Mouse (Mus musculus): ENCODE measurements around the gene Rapgef1. TPM values are rescaled to one million over a fixed set of nuclear protein-coding genes. Genes with fewer than 3 reads are reported as not detected.

Rapgef1 gene
- polyA plus RNA-seq, 1 experiment from 2014 or later, result 26.3 TPM

GRCm38 (mm10) chr2:29649795-29650457 lies 30.4 kb downstream of the Rapgef1 start:
- WGBS, result 83% methylated on average over 10 of the region's 10 CpGs

GRCm38 (mm10) chr2:29651876-29652275 lies 32.4 kb downstream of the Rapgef1 start:
- Histone ChIP-seq H3K9me3 (no peaks in the 10 kb centered on the region), H3K36me3 (no peaks in the 10 kb centered on the region), H3K4me3 (no peak overlapping the region), H3K27me3 (replicated peaks) (no peaks in the 10 kb centered on the region), H3K4me2 (replicated peaks) (no peak overlapping the region), H3K4me1 (peaks cover 9% of the 10 kb centered on the region), H3K27ac (no peak overlapping the region), H3K9ac (no peak overlapping the region)
- ATAC-seq (ENCODE audit: low FRiP score, low read depth), result no peak
- 90% methylated on average over 5 of the region's 5 CpGs for WGBS

More at GRCm38 (mm10) chr2:29649795-29650457, 30.4 kb downstream of the Rapgef1 start:
- Histone ChIP-seq H3K9me3 (no peaks in the 10 kb centered on the region), H3K9ac (no peak overlapping the region), H3K4me2 (replicated peaks) (no peak overlapping the region), H3K4me3 (no peak overlapping the region), H3K36me3 (no peaks in the 10 kb centered on the region), H3K27me3 (replicated peaks) (no peaks in the 10 kb centered on the region), H3K4me1 (peaks cover 12% of the 10 kb centered on the region), H3K27ac (no peak overlapping the region)
- no peak for ATAC-seq (ENCODE audit: low FRiP score, low read depth)

GRCm38 (mm10) chr2:29655433-29655832 lies 35.9 kb downstream of the Rapgef1 start:
- Histone ChIP-seq H3K27me3 (replicated peaks) (no peaks in the 10 kb centered on the region), H3K4me2 (replicated peaks) (no peak overlapping the region), H3K9ac (no peak overlapping the region), H3K36me3 (no peaks in the 10 kb centered on the region), H3K4me3 (no peak overlapping the region), H3K4me1 (peaks cover 3% of the 10 kb centered on the region), H3K27ac (no peak overlapping the region), H3K9me3 (no peaks in the 10 kb centered on the region)
- WGBS, result 98% methylated on average over 5 of the region's 5 CpGs
- no peak for ATAC-seq (ENCODE audit: low FRiP score, low read depth)

- H3K4me2 ChIP-seq (replicated peaks), result no peak overlapping the region
- H3K27me3 ChIP-seq (replicated peaks), result no peaks in the 10 kb centered on the region
- H3K9ac ChIP-seq, result no peak overlapping the region
- H3K4me3 ChIP-seq, result no peak overlapping the region
- H3K9me3 ChIP-seq, result no peaks in the 10 kb centered on the region
- WGBS, result 93% methylated on average over 1 of the region's 1 CpGs
- H3K4me1 ChIP-seq, result peaks cover 3% of the 10 kb centered on the region
- H3K27ac ChIP-seq, result no peak overlapping the region
- no peaks in the 10 kb centered on the region for H3K36me3 ChIP-seq
- ATAC-seq (ENCODE audit: low FRiP score, low read depth), result no peak
Measured at GRCm38 (mm10) chr2:29656095-29656494, 36.6 kb downstream of the Rapgef1 start.

- no peak for ATAC-seq (ENCODE audit: low FRiP score, low read depth)
- H3K9me3 ChIP-seq, result no peaks in the 10 kb centered on the region
- H3K36me3 ChIP-seq, result no peaks in the 10 kb centered on the region
- no peak overlapping the region for H3K4me2 ChIP-seq (replicated peaks)
- no peaks in the 10 kb centered on the region for H3K27me3 ChIP-seq (replicated peaks)
- H3K4me1 ChIP-seq, result peaks cover 10% of the 10 kb centered on the region
- H3K27ac ChIP-seq, result no peak overlapping the region
- H3K9ac ChIP-seq, result no peak overlapping the region
- 70% methylated on average over 1 of the region's 1 CpGs for WGBS
- no peak overlapping the region for H3K4me3 ChIP-seq
Measured at GRCm38 (mm10) chr2:29657089-29657488, 37.6 kb downstream of the Rapgef1 start.

- ATAC-seq (ENCODE audit: low FRiP score, low read depth), result no peak
- WGBS, result 87% methylated on average over 6 of the region's 6 CpGs
- Histone ChIP-seq H3K27ac (no peak overlapping the region), H3K36me3 (no peaks in the 10 kb centered on the region), H3K4me1 (peaks cover 26% of the 10 kb centered on the region), H3K4me2 (replicated peaks) (no peak overlapping the region), H3K9ac (no peak overlapping the region), H3K4me3 (no peak overlapping the region), H3K27me3 (replicated peaks) (no peaks in the 10 kb centered on the region), H3K9me3 (no peaks in the 10 kb centered on the region)
Measured at GRCm38 (mm10) chr2:29661751-29662191, 42.3 kb downstream of the Rapgef1 start.

GRCm38 (mm10) chr2:29663260-29663877 lies 43.8 kb downstream of the Rapgef1 start:
- Histone ChIP-seq H3K4me3 (no peak overlapping the region), H3K27ac (no peak overlapping the region), H3K36me3 (no peaks in the 10 kb centered on the region), H3K27me3 (replicated peaks) (no peaks in the 10 kb centered on the region), H3K9me3 (no peaks in the 10 kb centered on the region), H3K4me2 (replicated peaks) (no peak overlapping the region), H3K4me1 (peaks cover 28% of the 10 kb centered on the region), H3K9ac (no peak overlapping the region)
- 11% methylated on average over 4 of the region's 4 CpGs for WGBS
- ATAC-seq (ENCODE audit: low FRiP score, low read depth), result no peak

- Histone ChIP-seq H3K4me3 (no peak overlapping the region), H3K27me3 (replicated peaks) (no peaks in the 10 kb centered on the region), H3K4me2 (replicated peaks) (no peak overlapping the region), H3K9ac (no peak overlapping the region), H3K4me1 (peaks cover 35% of the 10 kb centered on the region), H3K36me3 (no peaks in the 10 kb centered on the region), H3K9me3 (no peaks in the 10 kb centered on the region), H3K27ac (no peak overlapping the region)
- ATAC-seq (ENCODE audit: low FRiP score, low read depth), result no peak
- 89% methylated on average over 5 of the region's 5 CpGs for WGBS
Measured at GRCm38 (mm10) chr2:29665421-29665820, 45.9 kb downstream of the Rapgef1 start.

- ATAC-seq (ENCODE audit: low FRiP score, low read depth), result no peak
- no peaks in the 10 kb centered on the region for H3K27me3 ChIP-seq (replicated peaks)
- H3K4me2 ChIP-seq (replicated peaks), result 0 out of 2 replicates have a peak overlapping the region, but pooled peaks have one; percentile 0
- H3K4me1 ChIP-seq, result peaks cover 38% of the 10 kb centered on the region
- no peaks in the 10 kb centered on the region for H3K9me3 ChIP-seq
- H3K36me3 ChIP-seq, result no peaks in the 10 kb centered on the region
- H3K9ac ChIP-seq, result no peak overlapping the region
- 3% methylated on average over 7 of the region's 7 CpGs for WGBS
- no peak overlapping the region for H3K27ac ChIP-seq
- H3K4me3 ChIP-seq, result no peak overlapping the region
Measured at GRCm38 (mm10) chr2:29666589-29666988, 47.1 kb downstream of the Rapgef1 start.

GRCm38 (mm10) chr2:29667109-29667508 lies 47.6 kb downstream of the Rapgef1 start:
- Histone ChIP-seq H3K27me3 (replicated peaks) (no peaks in the 10 kb centered on the region), H3K4me1 (peaks cover 37% of the 10 kb centered on the region), H3K4me2 (replicated peaks) (no peak overlapping the region), H3K9me3 (no peaks in the 10 kb centered on the region), H3K27ac (no peak overlapping the region), H3K36me3 (no peaks in the 10 kb centered on the region), H3K4me3 (no peak overlapping the region), H3K9ac (no peak overlapping the region)
- no peak for ATAC-seq (ENCODE audit: low FRiP score, low read depth)
- 73% methylated on average over 4 of the region's 4 CpGs for WGBS

- ATAC-seq (ENCODE audit: low FRiP score, low read depth), result no peak
- no peak overlapping the region for H3K9ac ChIP-seq
- no peak overlapping the region for H3K27ac ChIP-seq
- H3K4me3 ChIP-seq, result no peak overlapping the region
- no peak overlapping the region for H3K4me2 ChIP-seq (replicated peaks)
- no peaks in the 10 kb centered on the region for H3K36me3 ChIP-seq
- peaks cover 31% of the 10 kb centered on the region for H3K4me1 ChIP-seq
- H3K27me3 ChIP-seq (replicated peaks), result no peaks in the 10 kb centered on the region
- WGBS, result 89% methylated on average over 7 of the region's 7 CpGs
- H3K9me3 ChIP-seq, result no peaks in the 10 kb centered on the region
Measured at GRCm38 (mm10) chr2:29668011-29668691, 48.6 kb downstream of the Rapgef1 start.

- H3K4me2 ChIP-seq (replicated peaks), result no peak overlapping the region
- H3K27ac ChIP-seq, result no peak overlapping the region
- WGBS, result 92% methylated on average over 4 of the region's 4 CpGs
- ATAC-seq (ENCODE audit: low FRiP score, low read depth), result no peak
- no peaks in the 10 kb centered on the region for H3K27me3 ChIP-seq (replicated peaks)
- no peaks in the 10 kb centered on the region for H3K36me3 ChIP-seq
- H3K9me3 ChIP-seq, result no peaks in the 10 kb centered on the region
- no peak overlapping the region for H3K4me3 ChIP-seq
- no peak overlapping the region for H3K9ac ChIP-seq
- peaks cover 27% of the 10 kb centered on the region for H3K4me1 ChIP-seq
Measured at GRCm38 (mm10) chr2:29668963-29669362, 49.4 kb downstream of the Rapgef1 start.

Measured in neural tube, embryonic 12.5 days (tissue).